ENCODE assay signal across 23 mouse cellular contexts in the genomic region with DNA sequence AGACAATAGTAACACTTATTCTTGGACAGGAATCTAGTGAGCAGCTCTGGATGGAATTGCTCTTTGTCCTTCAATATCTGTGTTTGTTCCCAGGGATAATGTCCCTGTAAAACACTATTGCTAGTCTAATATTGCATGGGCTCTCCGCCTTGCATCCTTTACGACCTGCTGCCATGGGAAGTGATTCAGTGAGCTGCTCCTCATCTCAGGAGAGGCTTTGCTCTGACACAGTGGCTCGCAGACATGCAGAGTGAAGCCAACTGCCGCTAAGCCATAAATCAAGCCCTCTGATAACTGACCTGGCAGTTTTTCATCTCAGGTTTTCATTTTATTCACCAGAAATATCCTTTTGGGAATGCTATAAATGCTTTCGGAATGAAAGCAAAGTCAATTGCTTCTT.
DNase-seq lines count a peak whose midpoint lies in the region; ATAC-seq and TF ChIP-seq lines count a peak whose summit lies in the region.
"Had no signal": no experiment of that assay in that cellular context is flagged by ENCODE, and none has a peak within 500 bp of the region (broad histone marks: within the 10 kb centered on the region; RNA-seq: fewer than 3 reads in every experiment).

No protein-coding gene starts in this region.

- no peak for TF ChIP-seq POLR2A in heart, adult 2 months (IDR thresholded peaks at IDR 0.05; ENCODE audit: insufficient read depth, low read depth, low read length)

- no peak overlapping the region for H3K27ac ChIP-seq in heart, adult 2 months
- no peak overlapping the region for H3K27ac ChIP-seq in midbrain, postnatal 0 days (ENCODE audit: low read depth, low read length)
- H3K27ac ChIP-seq in midbrain, embryonic 10.5 days (replicated peaks), result no peak overlapping the region
- no peak overlapping the region for H3K27ac ChIP-seq in neural tube, embryonic 12.5 days
- no peak overlapping the region for H3K27ac ChIP-seq in limb, embryonic 10.5 days
- H3K27ac ChIP-seq: heart, embryonic 13.5 days; liver, embryonic 13.5 days; midbrain, embryonic 12.5 days had no signal

- no peak for ATAC-seq in midbrain, postnatal 0 days (ENCODE audit: low FRiP score)
- ATAC-seq in neural tube, embryonic 12.5 days (ENCODE audit: low FRiP score, low read depth), result peak; percentile 84; the same call in 1 of the 2 replicates
- ATAC-seq: forebrain, postnatal 0 days; Patski had no signal

- no peaks in the 10 kb centered on the region for H3K79me2 ChIP-seq in heart, adult 2 months (replicated peaks; ENCODE audit: control insufficient read depth, insufficient read depth, low read length)

- H3K4me3 ChIP-seq in heart, adult 2 months, result no peak overlapping the region
- no peak overlapping the region for H3K4me3 ChIP-seq in midbrain, postnatal 0 days (ENCODE audit: low read depth, low read length)
- no peak overlapping the region for H3K4me3 ChIP-seq in midbrain, embryonic 10.5 days
- no peak overlapping the region for H3K4me3 ChIP-seq in neural tube, embryonic 12.5 days
- no peak overlapping the region for H3K4me3 ChIP-seq in limb, embryonic 10.5 days
- H3K4me3 ChIP-seq: heart, embryonic 13.5 days; liver, embryonic 13.5 days; midbrain, embryonic 12.5 days had no signal

- no peak overlapping the region for H3K9ac ChIP-seq in heart, adult 2 months (ENCODE audit: low read depth, low read length)
- H3K9ac ChIP-seq in midbrain, postnatal 0 days (replicated peaks; ENCODE audit: low read length, poor library complexity, severe bottlenecking), result no peak overlapping the region
- H3K9ac ChIP-seq in neural tube, embryonic 12.5 days, result no peak overlapping the region
- H3K9ac ChIP-seq: forebrain, postnatal 0 days; heart, embryonic 13.5 days; liver, embryonic 13.5 days; midbrain, embryonic 12.5 days had no signal

- H3K4me2 ChIP-seq in midbrain, postnatal 0 days (ENCODE audit: low read depth, low read length, poor library complexity, severe bottlenecking), result no peak overlapping the region
- no peak overlapping the region for H3K4me2 ChIP-seq in neural tube, embryonic 12.5 days (replicated peaks)
- H3K4me2 ChIP-seq: heart, embryonic 13.5 days; liver, embryonic 13.5 days; midbrain, embryonic 12.5 days had no signal

- no peaks in the 10 kb centered on the region for H3K4me1 ChIP-seq in heart, adult 2 months (ENCODE audit: control insufficient read depth, insufficient read depth, low read length)
- H3K4me1 ChIP-seq in midbrain, postnatal 0 days (ENCODE audit: insufficient read depth, low read length), result no peaks in the 10 kb centered on the region
- no peaks in the 10 kb centered on the region for H3K4me1 ChIP-seq in midbrain, embryonic 10.5 days
- no peaks in the 10 kb centered on the region for H3K4me1 ChIP-seq in neural tube, embryonic 12.5 days
- no peaks in the 10 kb centered on the region for H3K4me1 ChIP-seq in limb, embryonic 10.5 days
- H3K4me1 ChIP-seq: liver, embryonic 13.5 days; midbrain, embryonic 12.5 days had no signal

- intact Hi-C loops in heart, adult 2 months (cut with DNase I), result no loop called here

- H3K27me3 ChIP-seq in heart, adult 2 months (ENCODE audit: control insufficient read depth, insufficient read depth, low read length), result no peaks in the 10 kb centered on the region
- H3K27me3 ChIP-seq in midbrain, postnatal 0 days (ENCODE audit: insufficient read depth, low read length), result no peaks in the 10 kb centered on the region
- no peaks in the 10 kb centered on the region for H3K27me3 ChIP-seq in midbrain, embryonic 10.5 days (ENCODE audit: low read depth, poor library complexity, severe bottlenecking)
- no peaks in the 10 kb centered on the region for H3K27me3 ChIP-seq in neural tube, embryonic 12.5 days (replicated peaks)
- H3K27me3 ChIP-seq in limb, embryonic 10.5 days (ENCODE audit: low read depth, poor library complexity, severe bottlenecking), result no peaks in the 10 kb centered on the region
- H3K27me3 ChIP-seq: heart, embryonic 13.5 days; liver, embryonic 13.5 days; midbrain, embryonic 12.5 days; Patski had no signal

- 63% methylated on average over 5 of the region's 5 CpGs for WGBS in heart, adult 2 months
- WGBS in midbrain, postnatal 0 days, result 59% methylated on average over 5 of the region's 5 CpGs
- WGBS in midbrain, embryonic 10.5 days, result 88% methylated on average over 5 of the region's 5 CpGs
- 45% methylated on average over 5 of the region's 5 CpGs for WGBS in neural tube, embryonic 12.5 days
- 51% methylated on average over 5 of the region's 5 CpGs for WGBS in limb, embryonic 10.5 days

- no peak for TF ChIP-seq CTCF in heart, adult 2 months (IDR thresholded peaks at IDR 0.05)
- TF ChIP-seq CTCF in midbrain, postnatal 0 days (IDR thresholded peaks at IDR 0.05), result no peak

- peak; percentile 8 for DNase-seq in heart, adult 11 months
- DNase-seq in heart, adult 2 months, result no peak
- peak; percentile 30 for DNase-seq in midbrain, postnatal 0 days (ENCODE audit: low spot score)
- DNase-seq in midbrain, embryonic 10.5 days (ENCODE audit: low spot score), result no peak
- no peak for DNase-seq in limb, embryonic 10.5 days (ENCODE audit: low spot score)
- DNase-seq in right cerebral cortex, postnatal 14 days, result no peak
- DNase-seq: cerebellum, adult 2 months; cerebellum, postnatal 25 days; forebrain, postnatal 0 days; gastrocnemius, postnatal 14 days; heart, adult 18-20 months; heart, postnatal 14 days; kidney, adult 8-10 months; kidney, postnatal 25 days; liver, embryonic 13.5 days; lung, adult 2 months; lung, postnatal 14 days; thymus, adult 18-20 months; thymus, postnatal 36 days had no signal

- no peak for TF ChIP-seq EP300 in heart, adult 2 months (IDR thresholded peaks at IDR 0.05; ENCODE audit: insufficient read depth, low read depth, low read length)

- H3K36me3 ChIP-seq in heart, adult 2 months (ENCODE audit: control insufficient read depth, insufficient read depth, low read length), result no peaks in the 10 kb centered on the region
- no peaks in the 10 kb centered on the region for H3K36me3 ChIP-seq in midbrain, postnatal 0 days (ENCODE audit: insufficient read depth, low read length)
- H3K36me3 ChIP-seq in midbrain, embryonic 10.5 days, result no peaks in the 10 kb centered on the region
- H3K36me3 ChIP-seq in neural tube, embryonic 12.5 days, result no peaks in the 10 kb centered on the region
- no peaks in the 10 kb centered on the region for H3K36me3 ChIP-seq in limb, embryonic 10.5 days
- H3K36me3 ChIP-seq: heart, embryonic 13.5 days; liver, embryonic 13.5 days; midbrain, embryonic 12.5 days had no signal

- H3K9me3 ChIP-seq in midbrain, postnatal 0 days (ENCODE audit: low read length), result no peaks in the 10 kb centered on the region
- no peaks in the 10 kb centered on the region for H3K9me3 ChIP-seq in midbrain, embryonic 10.5 days (replicated peaks)
- H3K9me3 ChIP-seq in neural tube, embryonic 12.5 days, result no peaks in the 10 kb centered on the region
- no peaks in the 10 kb centered on the region for H3K9me3 ChIP-seq in limb, embryonic 10.5 days (replicated peaks)
- H3K9me3 ChIP-seq: heart, embryonic 13.5 days; liver, embryonic 13.5 days; midbrain, embryonic 12.5 days had no signal

Comparison
In these comparisons a context has a peak if more than half of its experiments do, and no peak if none do; other contexts are left out.
1. DNase-seq: peak in heart, adult 11 months (single experiment) and midbrain, postnatal 0 days (single experiment); none in heart, adult 2 months (0 of 2), midbrain, embryonic 10.5 days (single experiment), limb, embryonic 10.5 days (single experiment) and right cerebral cortex, postnatal 14 days (single experiment).